Mouse (Mus musculus) liver, postnatal 0 days (tissue): ENCODE measurements around the gene Ajuba. TPM values are rescaled to one million over a fixed set of nuclear protein-coding genes. Genes with fewer than 3 reads are reported as not detected.

Experiments
- ATAC-seq: fragments of 200-750 bp; cut with Nextera tagmentation; 2 replicates; pipeline ENCODE4 v1.8.0; 2017; ENCODE audit warnings: mild to moderate bottlenecking, moderate library complexity
- DNase-seq: peaks from one replicate; pipeline ENCODE4 v3.0.0-alpha.2; 2016
- H3K27ac ChIP-seq: fragments of 300-500 bp; sonication (generic); 2 replicates; pipeline ENCODE4 v1.5.1; 2014; ENCODE audit warnings: antibody characterized with exemption, moderate library complexity, mild to moderate bottlenecking, low read depth
- H3K27me3 ChIP-seq: fragments of 300-500 bp; sonication (generic); 2 replicates; pipeline ENCODE4 v1.6.1; 2014; ENCODE audit warnings: low read length, control low read depth, mixed read lengths; ENCODE audit not compliant: insufficient read depth
- H3K36me3 ChIP-seq: fragments of 300-500 bp; sonication (generic); replicated peaks from 2 replicates; pipeline ENCODE4 v1.6.1; 2014; ENCODE audit warnings: mild to moderate bottlenecking, control low read depth, low read length, moderate library complexity, mixed read lengths; ENCODE audit not compliant: insufficient read depth
- H3K4me1 ChIP-seq: fragments of 300-500 bp; sonication (generic); 2 replicates; pipeline ENCODE4 v1.6.1; 2014; ENCODE audit warnings: antibody characterized with exemption, mild to moderate bottlenecking, control low read depth; ENCODE audit not compliant: insufficient read depth
- H3K4me2 ChIP-seq: fragments of 300-500 bp; sonication (generic); 2 replicates; pipeline ENCODE4 v1.6.1; 2014; ENCODE audit warnings: low read depth, mild to moderate bottlenecking, low read length, moderate library complexity, mixed read lengths
- H3K4me3 ChIP-seq: fragments of 300-500 bp; sonication (generic); 2 replicates; pipeline ENCODE4 v1.5.1; 2014; ENCODE audit warnings: low read depth, low read length
- H3K9ac ChIP-seq: fragments of 300-500 bp; sonication (generic); replicated peaks from 2 replicates; pipeline ENCODE4 v1.6.1; 2014; ENCODE audit warnings: mild to moderate bottlenecking, moderate library complexity
- H3K9me3 ChIP-seq: fragments of 300-500 bp; sonication (generic); 2 replicates; pipeline ENCODE4 v1.6.1; 2016; ENCODE audit warnings: mild to moderate bottlenecking, control low read depth, low read length, mixed read lengths
- CTCF ChIP-seq: sonication (generic); IDR thresholded peaks from 2 replicates; pipeline ENCODE4 v1.5.1; 2016; ENCODE audit warnings: antibody characterized with exemption, low read depth
- EP300 ChIP-seq: IDR thresholded peaks from 2 replicates; pipeline ENCODE4 v1.6.1; 2016; ENCODE audit warnings: antibody characterized with exemption, low read depth, mild to moderate bottlenecking
- WGBS: fragments of 180-500 bp; shearing (Covaris S2); extraction: QIAGEN DNeasy Blood & Tissue Kit; methylation state at CpG from one replicate; pipeline ENCODE4 v1.1.7; 2014; ENCODE audit not compliant: insufficient replicate concordance; 5-methylcytosine and 5-hydroxymethylcytosine counted together
- microRNA counts: library from miRNA; unstranded; fragments of <30 nt; microRNA quantifications from one replicate; lab custom pipeline; 2015
- microRNA-seq: library from miRNA; unstranded; fragments of <30 nt; microRNA quantifications from one replicate; pipeline ENCODE4, GENCODE M21; 2016
- polyA plus RNA-seq: library from polyadenylated mRNA; unstranded; fragments of >200 nt; fragmentation: Nextera tagmentation; extraction: Ambion mirVana; gene quantifications from 2 replicates; pipeline ENCODE4 v1.2.1, GENCODE M21; 2015

The Ajuba gene
- polyA plus RNA-seq, 1 experiment from 2014 or later: 6.6 TPM

DNA sequence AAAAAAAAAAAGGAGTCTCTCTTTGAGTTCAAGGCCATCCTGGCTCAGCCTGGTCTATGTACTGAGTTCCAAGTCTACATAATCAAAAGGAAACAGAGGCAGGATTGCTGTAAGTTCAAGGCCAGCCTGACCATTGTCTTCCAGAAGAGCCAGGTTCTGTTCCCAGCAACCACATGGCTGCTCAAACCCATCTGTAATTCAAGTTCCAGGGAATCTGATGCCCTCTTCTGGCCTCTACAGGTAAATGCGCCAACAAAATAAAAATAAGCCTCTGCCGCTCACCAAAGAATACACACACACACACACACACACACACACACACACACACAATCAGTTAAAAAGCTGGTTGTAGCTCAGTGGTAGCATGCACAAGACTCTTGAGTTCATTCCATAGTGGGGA is 38.8 kb downstream of the Ajuba start:
- Histone ChIP-seq H3K27ac (no peak overlapping the region), H3K4me3 (no peak overlapping the region), H3K36me3 (peaks cover 9% of the 10 kb centered on the region), H3K9me3 (no peaks in the 10 kb centered on the region), H3K9ac (no peak overlapping the region), H3K4me1 (no peaks in the 10 kb centered on the region), H3K4me2 (no peak overlapping the region), H3K27me3 (no peaks in the 10 kb centered on the region)
- TF ChIP-seq EP300: no peak
- TF ChIP-seq CTCF: peak; percentile 35
- WGBS: 80% methylated on average over 2 of the region's 2 CpGs
- DNase-seq (no peak), ATAC-seq (no peak)

DNA sequence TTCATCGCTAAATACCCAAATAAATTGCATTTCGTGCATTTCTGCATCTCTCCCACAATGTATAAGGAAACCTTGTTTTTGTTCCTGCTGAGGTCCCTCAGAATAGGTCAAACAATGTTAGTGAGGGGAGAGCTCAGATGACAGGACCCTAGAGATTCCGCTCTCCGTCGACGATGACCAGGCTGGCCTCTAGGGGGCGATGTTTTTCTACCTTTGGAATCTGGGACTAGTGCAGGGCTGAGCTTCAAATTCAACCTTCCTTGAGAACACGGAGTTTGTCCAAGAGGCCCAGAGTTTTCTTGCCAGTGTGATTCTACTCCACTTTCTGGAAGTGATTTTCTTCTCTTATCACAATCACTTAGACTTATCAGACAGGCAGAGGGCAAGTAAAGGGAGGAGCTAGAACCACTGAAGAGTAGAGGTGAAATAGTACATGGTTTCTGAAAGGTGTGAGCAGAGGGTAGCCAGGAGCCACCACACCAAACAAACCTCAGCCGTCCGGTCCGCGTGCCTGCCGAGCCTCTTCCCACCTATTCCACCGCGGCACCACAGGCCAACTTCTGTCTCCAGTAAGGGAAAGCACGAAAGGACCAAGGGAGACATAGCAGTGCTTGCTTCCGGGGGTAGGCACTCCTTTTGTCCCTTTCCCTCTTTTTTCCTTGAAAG is 48.8 kb downstream of the Ajuba start:
- H3K4me3 ChIP-seq: no peak overlapping the region
- H3K9me3 ChIP-seq: no peaks in the 10 kb centered on the region
- no peak overlapping the region for H3K9ac ChIP-seq
- TF ChIP-seq CTCF (peak; percentile 87), EP300 (no peak)
- peaks cover 12% of the 10 kb centered on the region; the same call in 1 of the 2 replicates for H3K27me3 ChIP-seq
- no peak overlapping the region for H3K27ac ChIP-seq
- no peaks in the 10 kb centered on the region for H3K4me1 ChIP-seq
- 11% methylated on average over 17 of the region's 17 CpGs for WGBS
- peak; percentile 45; the same call in 1 of the 2 replicates for ATAC-seq
- H3K4me2 ChIP-seq: no peak overlapping the region
- no peaks in the 10 kb centered on the region for H3K36me3 ChIP-seq
- DNase-seq: peak; percentile 84

DNA sequence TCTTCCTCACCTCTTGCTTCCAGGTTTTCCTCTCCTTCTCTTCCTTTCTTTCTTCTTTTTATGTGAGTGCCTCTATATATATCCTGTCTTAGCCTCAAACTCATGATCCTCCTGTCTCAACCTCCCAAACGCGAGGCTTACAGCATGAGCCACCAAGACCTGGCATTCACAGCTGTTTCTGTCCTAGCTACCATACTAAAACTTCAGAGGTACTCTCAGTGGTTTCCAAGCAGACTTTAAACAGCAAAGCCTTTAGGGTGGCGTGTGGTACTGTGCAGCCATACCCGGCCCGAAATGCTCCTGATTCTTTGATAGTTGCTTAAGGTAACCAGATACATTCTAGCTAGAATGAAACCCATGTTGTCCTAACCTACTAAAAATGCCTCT is 49.4 kb downstream of the Ajuba start:
- Histone ChIP-seq H3K4me3 (no peak overlapping the region), H3K9ac (no peak overlapping the region), H3K36me3 (no peaks in the 10 kb centered on the region), H3K4me1 (no peaks in the 10 kb centered on the region), H3K27me3 (peaks cover 12% of the 10 kb centered on the region; the same call in 1 of the 2 replicates), H3K27ac (no peak overlapping the region), H3K4me2 (no peak overlapping the region), H3K9me3 (no peaks in the 10 kb centered on the region)
- TF ChIP-seq EP300: no peak
- TF ChIP-seq CTCF: no peak
- DNase-seq (no peak), ATAC-seq (no peak)
- WGBS: 24% methylated on average over 5 of the region's 5 CpGs

DNA sequence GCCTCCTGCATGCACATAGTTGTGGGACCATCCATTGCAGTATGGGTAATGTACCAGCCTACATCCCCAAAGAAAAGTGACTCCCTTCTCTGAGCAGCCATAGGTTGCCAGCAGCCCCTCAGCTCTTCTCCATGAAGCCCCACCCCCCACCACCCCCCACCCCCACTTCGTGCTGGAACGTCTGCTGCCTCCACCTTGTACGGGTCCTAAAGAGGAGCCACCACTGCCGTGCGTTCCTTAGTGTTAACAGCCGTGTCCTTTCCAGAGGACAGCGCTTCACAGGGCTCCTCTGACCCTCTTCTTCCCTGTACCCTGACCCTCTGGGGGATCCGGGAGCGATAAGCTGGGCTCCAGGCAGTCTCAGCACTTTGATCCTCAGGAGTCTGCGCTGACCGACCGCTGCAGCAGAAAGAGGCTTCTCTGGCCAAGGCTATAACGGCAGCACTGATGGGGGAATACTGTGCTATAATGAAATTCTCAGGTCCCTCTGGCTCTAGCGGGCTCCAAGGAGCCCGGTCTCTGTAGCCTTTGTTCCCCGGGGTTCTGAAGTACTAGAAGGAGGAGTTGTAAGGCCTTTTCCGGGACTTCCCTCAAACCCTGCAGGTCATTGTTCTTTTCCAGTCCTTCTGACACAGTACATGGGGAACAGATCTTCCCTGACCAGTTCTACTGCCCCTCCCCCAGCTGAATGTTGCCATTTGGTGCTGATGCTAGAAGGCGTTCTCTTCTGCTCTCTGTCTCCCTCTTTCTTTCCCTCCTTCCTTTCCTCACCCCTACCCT is 49.9 kb downstream of the Ajuba start:
- ATAC-seq (no peak), DNase-seq (no peak)
- Histone ChIP-seq H3K4me1 (no peaks in the 10 kb centered on the region), H3K27me3 (peaks cover 12% of the 10 kb centered on the region; the same call in 1 of the 2 replicates), H3K36me3 (no peaks in the 10 kb centered on the region), H3K9me3 (no peaks in the 10 kb centered on the region), H3K4me2 (peak overlapping the region; percentile 59), H3K27ac (no peak overlapping the region), H3K4me3 (no peak overlapping the region), H3K9ac (peak overlapping the region; percentile 23; the same call in 1 of the 2 replicates)
- 2% methylated on average over 18 of the region's 18 CpGs for WGBS
- no peak for TF ChIP-seq EP300
- no peak for TF ChIP-seq CTCF

DNA sequence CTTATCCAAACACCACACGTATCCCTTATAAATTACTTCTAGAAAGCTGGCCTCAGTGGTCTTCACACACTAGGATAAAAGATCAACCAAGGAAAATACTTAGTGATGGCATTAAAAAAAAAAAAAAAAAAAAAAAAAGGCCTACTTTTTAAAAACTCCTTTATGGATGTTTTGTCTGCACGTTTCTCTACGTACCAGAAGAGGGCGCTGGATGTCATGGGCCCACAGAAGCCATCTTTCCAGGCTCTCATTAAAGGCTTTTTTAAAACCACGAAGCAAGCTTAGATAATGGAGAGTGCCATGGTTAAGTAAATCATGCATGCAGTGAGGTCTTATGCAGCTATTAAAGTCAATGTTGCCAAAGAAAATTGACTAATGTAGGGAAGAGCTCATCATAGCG is 53.8 kb downstream of the Ajuba start:
- 36% methylated on average over 6 of the region's 6 CpGs for WGBS
- no peak for ATAC-seq
- H3K9ac ChIP-seq: no peak overlapping the region
- no peak overlapping the region for H3K4me3 ChIP-seq
- no peaks in the 10 kb centered on the region for H3K9me3 ChIP-seq
- H3K27ac ChIP-seq: no peak overlapping the region
- no peaks in the 10 kb centered on the region for H3K4me1 ChIP-seq
- no peak overlapping the region for H3K4me2 ChIP-seq
- DNase-seq: no peak
- H3K27me3 ChIP-seq: peaks cover 12% of the 10 kb centered on the region; the same call in 1 of the 2 replicates
- no peaks in the 10 kb centered on the region for H3K36me3 ChIP-seq
- peak; percentile 55 for TF ChIP-seq CTCF
- TF ChIP-seq EP300: no peak

MicroRNAs within 50 kb of the gene (microRNA counts, 519-probe panel; counts per million panel counts)
- not detected for microRNA mmu-miR-686 (lab: Ali Mortazavi, UCI)

Small RNAs within 50 kb of the gene (microRNA-seq; reads per million reads assigned to microRNA genes)
- not detected for gene Mir686

Other genes starting within 250 kb of the Ajuba start
- gene Oxa1l, start 216.7 kb downstream of the Ajuba start, polyA plus RNA-seq: 27.4 and 28.9 TPM in 2 replicates
- 5.0 and 5.1 TPM in 2 replicates for gene Slc7a7, start 159.8 kb downstream of the Ajuba start, polyA plus RNA-seq
- gene Mrpl52, start 150.6 kb downstream of the Ajuba start, polyA plus RNA-seq: 261 and 284 TPM in 2 replicates
- gene Mmp14, start 145.9 kb downstream of the Ajuba start, polyA plus RNA-seq: 38.1 and 39.8 TPM in 2 replicates
- 20.9 and 25.3 TPM in 2 replicates for gene Lrp10, start 113.4 kb downstream of the Ajuba start, polyA plus RNA-seq
- 0.66 and 0.87 TPM in 2 replicates for gene Rem2, start 101.5 kb downstream of the Ajuba start, polyA plus RNA-seq
- 12.2 and 13.8 TPM in 2 replicates for gene Prmt5, start 60.0 kb downstream of the Ajuba start, polyA plus RNA-seq
- gene Haus4, start 22.9 kb downstream of the Ajuba start, polyA plus RNA-seq: 33.2 and 35.1 TPM in 2 replicates
- gene 4931414P19Rik, start 28.4 kb upstream of the Ajuba start, polyA plus RNA-seq: 1.2 and 1.4 TPM in 2 replicates
- gene Psmb5, start 40.5 kb upstream of the Ajuba start, polyA plus RNA-seq: 148 and 157 TPM in 2 replicates
- gene Psmb11, start 43.9 kb upstream of the Ajuba start, polyA plus RNA-seq: not detected in 2 replicates
- gene Gm17606, start 63.4 kb upstream of the Ajuba start, polyA plus RNA-seq: not detected in 2 replicates
- 0.09 and 0.11 TPM in 2 replicates for gene Cdh24, start 63.8 kb upstream of the Ajuba start, polyA plus RNA-seq
- gene 1700123O20Rik, start 108.7 kb upstream of the Ajuba start, polyA plus RNA-seq: 50.9 and 53.3 TPM in 2 replicates
- 28.4 and 38.0 TPM in 2 replicates for gene Acin1, start 109.4 kb upstream of the Ajuba start, polyA plus RNA-seq
- not detected in 2 replicates for gene Gm29776, start 121.3 kb upstream of the Ajuba start, polyA plus RNA-seq
- gene Cebpe, start 134.6 kb upstream of the Ajuba start, polyA plus RNA-seq: 13.7 and 15.0 TPM in 2 replicates
- gene Slc7a8, start 204.4 kb upstream of the Ajuba start, polyA plus RNA-seq: 2.2 and 2.8 TPM in 2 replicates
- not detected in 2 replicates for gene Rnf212b, start 236.6 kb upstream of the Ajuba start, polyA plus RNA-seq